Mouse (Mus musculus): ENCODE measurements around the gene Ptprk. TPM values are rescaled to one million over a fixed set of nuclear protein-coding genes. Genes with fewer than 3 reads are reported as not detected.
A peak's percentile ranks its signal among the peaks of the same experiment; 100 is the strongest.

Ptprk gene
- total and polyA plus RNA-seq, 2 experiments from 2014 or later: 25.4 to 43.4 TPM

GRCm38 (mm10) chr10:28073991-28074652, 498 bp upstream of the Ptprk start:
- Histone ChIP-seq H3K4me2 (ENCODE audit: low read depth, low read length, poor library complexity, severe bottlenecking) (peak overlapping the region; percentile 90), H3K4me3 (ENCODE audit: low read depth, low read length) (peak overlapping the region; percentile 66), H3K4me1 (ENCODE audit: insufficient read depth, low read length) (peaks cover 2% of the 10 kb centered on the region; the same call in 1 of the 2 replicates), H3K27ac (ENCODE audit: low read depth, low read length) (peak overlapping the region; percentile 72; the same call in 1 of the 2 replicates), H3K9me3 (ENCODE audit: low read length) (no peaks in the 10 kb centered on the region), H3K36me3 (ENCODE audit: insufficient read depth, low read length) (no peaks in the 10 kb centered on the region), H3K27me3 (ENCODE audit: insufficient read depth, low read length) (no peaks in the 10 kb centered on the region), H3K9ac (replicated peaks; ENCODE audit: low read length, poor library complexity, severe bottlenecking) (peak overlapping the region; percentile 62)
- whole genome bisulfite sequencing: under 1% methylated on average over 25 of the region's 26 CpGs
- DNase-seq (ENCODE audit: low spot score): peak; percentile 38
- no peak for TF ChIP-seq CTCF (IDR thresholded peaks at IDR 0.05)
- no peak; the same call in 1 of the 2 replicates for ATAC-seq (ENCODE audit: low FRiP score)

GRCm38 (mm10) chr10:28075491-28076035, 943 bp downstream of the Ptprk start:
- Histone ChIP-seq H3K4me2 (ENCODE audit: low read depth, low read length, poor library complexity, severe bottlenecking) (peak overlapping the region; percentile 90), H3K4me3 (ENCODE audit: low read depth, low read length) (peak overlapping the region; percentile 66), H3K4me1 (ENCODE audit: insufficient read depth, low read length) (peaks cover 2% of the 10 kb centered on the region; the same call in 1 of the 2 replicates), H3K9me3 (ENCODE audit: low read length) (no peaks in the 10 kb centered on the region), H3K27ac (ENCODE audit: low read depth, low read length) (peak overlapping the region; percentile 72; the same call in 1 of the 2 replicates), H3K9ac (replicated peaks; ENCODE audit: low read length, poor library complexity, severe bottlenecking) (peak overlapping the region; percentile 62), H3K27me3 (ENCODE audit: insufficient read depth, low read length) (no peaks in the 10 kb centered on the region), H3K36me3 (ENCODE audit: insufficient read depth, low read length) (no peaks in the 10 kb centered on the region)
- peak; percentile 25; the same call in 1 of the 2 replicates for ATAC-seq (ENCODE audit: low FRiP score)
- WGBS: under 1% methylated on average over 22 of the region's 22 CpGs
- no peak for TF ChIP-seq CTCF (IDR thresholded peaks at IDR 0.05)
- DNase-seq (ENCODE audit: low spot score): peak; percentile 43

- Histone ChIP-seq H3K9ac (replicated peaks; ENCODE audit: low read length, poor library complexity, severe bottlenecking) (peak overlapping the region; percentile 62), H3K27ac (ENCODE audit: low read depth, low read length) (peak overlapping the region; percentile 72; the same call in 1 of the 2 replicates), H3K4me3 (ENCODE audit: low read depth, low read length) (peak overlapping the region; percentile 66), H3K9me3 (ENCODE audit: low read length) (no peaks in the 10 kb centered on the region), H3K27me3 (ENCODE audit: insufficient read depth, low read length) (no peaks in the 10 kb centered on the region), H3K4me1 (ENCODE audit: insufficient read depth, low read length) (peaks cover 2% of the 10 kb centered on the region; the same call in 1 of the 2 replicates), H3K4me2 (ENCODE audit: low read depth, low read length, poor library complexity, severe bottlenecking) (peak overlapping the region; percentile 90), H3K36me3 (ENCODE audit: insufficient read depth, low read length) (no peaks in the 10 kb centered on the region)
- whole genome bisulfite sequencing: 1% methylated on average over 30 of the region's 30 CpGs
- DNase-seq (ENCODE audit: low spot score) (peak; percentile 46), ATAC-seq (ENCODE audit: low FRiP score) (no peak)
- peak; percentile 45 for TF ChIP-seq CTCF (IDR thresholded peaks at IDR 0.05)
These were observed 1.6 kb downstream of the Ptprk start for GRCm38 (mm10) chr10:28076036-28076855.

- Histone ChIP-seq H3K9me3 (ENCODE audit: low read length) (no peaks in the 10 kb centered on the region), H3K4me3 (ENCODE audit: low read depth, low read length) (no peak overlapping the region), H3K27ac (ENCODE audit: low read depth, low read length) (no peak overlapping the region), H3K4me2 (ENCODE audit: low read depth, low read length, poor library complexity, severe bottlenecking) (peak overlapping the region; percentile 28; the same call in 1 of the 2 replicates), H3K4me1 (ENCODE audit: insufficient read depth, low read length) (peaks cover 2% of the 10 kb centered on the region; the same call in 1 of the 2 replicates), H3K27me3 (ENCODE audit: insufficient read depth, low read length) (no peaks in the 10 kb centered on the region), H3K9ac (replicated peaks; ENCODE audit: low read length, poor library complexity, severe bottlenecking) (no peak overlapping the region), H3K36me3 (ENCODE audit: insufficient read depth, low read length) (no peaks in the 10 kb centered on the region)
- peak; percentile 60 for TF ChIP-seq CTCF (IDR thresholded peaks at IDR 0.05)
- DNase-seq (ENCODE audit: low spot score) (peak; percentile 57), ATAC-seq (ENCODE audit: low FRiP score) (no peak)
- WGBS: 76% methylated on average over 1 of the region's 1 CpGs
These were observed 3.6 kb downstream of the Ptprk start for GRCm38 (mm10) chr10:28078270-28078669.

- Histone ChIP-seq H3K27ac (ENCODE audit: low read depth, low read length) (no peak overlapping the region), H3K36me3 (ENCODE audit: insufficient read depth, low read length) (no peaks in the 10 kb centered on the region), H3K4me1 (ENCODE audit: insufficient read depth, low read length) (peaks cover 2% of the 10 kb centered on the region; the same call in 1 of the 2 replicates), H3K27me3 (ENCODE audit: insufficient read depth, low read length) (no peaks in the 10 kb centered on the region), H3K9me3 (ENCODE audit: low read length) (no peaks in the 10 kb centered on the region), H3K9ac (replicated peaks; ENCODE audit: low read length, poor library complexity, severe bottlenecking) (no peak overlapping the region), H3K4me3 (ENCODE audit: low read depth, low read length) (no peak overlapping the region), H3K4me2 (ENCODE audit: low read depth, low read length, poor library complexity, severe bottlenecking) (no peak overlapping the region)
- ATAC-seq (ENCODE audit: low FRiP score) (no peak), DNase-seq (ENCODE audit: low spot score) (no peak)
- WGBS: 88% methylated on average over 2 of the region's 2 CpGs
- TF ChIP-seq CTCF (IDR thresholded peaks at IDR 0.05): no peak
These were observed 6.6 kb downstream of the Ptprk start for GRCm38 (mm10) chr10:28081221-28081620.
